Mouse (Mus musculus) liver, postnatal 0 days (tissue): ENCODE measurements around the gene Hspa14. TPM values are rescaled to one million over a fixed set of nuclear protein-coding genes. Genes with fewer than 3 reads are reported as not detected.
A peak's percentile ranks its signal among the peaks of the same experiment; 100 is the strongest.

Experiments
- ATAC-seq: fragments of 200-750 bp; cut with Nextera tagmentation; 2 replicates; pipeline ENCODE4 v1.8.0; 2017; ENCODE audit warnings: mild to moderate bottlenecking, moderate library complexity
- DNase-seq: peaks from one replicate; pipeline ENCODE4 v3.0.0-alpha.2; 2016
- H3K27ac ChIP-seq: fragments of 300-500 bp; sonication (generic); 2 replicates; pipeline ENCODE4 v1.5.1; 2014; ENCODE audit warnings: antibody characterized with exemption, moderate library complexity, mild to moderate bottlenecking, low read depth
- H3K27me3 ChIP-seq: fragments of 300-500 bp; sonication (generic); 2 replicates; pipeline ENCODE4 v1.6.1; 2014; ENCODE audit warnings: low read length, control low read depth, mixed read lengths; ENCODE audit not compliant: insufficient read depth
- H3K36me3 ChIP-seq: fragments of 300-500 bp; sonication (generic); replicated peaks from 2 replicates; pipeline ENCODE4 v1.6.1; 2014; ENCODE audit warnings: mild to moderate bottlenecking, control low read depth, low read length, moderate library complexity, mixed read lengths; ENCODE audit not compliant: insufficient read depth
- H3K4me1 ChIP-seq: fragments of 300-500 bp; sonication (generic); 2 replicates; pipeline ENCODE4 v1.6.1; 2014; ENCODE audit warnings: antibody characterized with exemption, mild to moderate bottlenecking, control low read depth; ENCODE audit not compliant: insufficient read depth
- H3K4me2 ChIP-seq: fragments of 300-500 bp; sonication (generic); 2 replicates; pipeline ENCODE4 v1.6.1; 2014; ENCODE audit warnings: low read depth, mild to moderate bottlenecking, low read length, moderate library complexity, mixed read lengths
- H3K4me3 ChIP-seq: fragments of 300-500 bp; sonication (generic); 2 replicates; pipeline ENCODE4 v1.5.1; 2014; ENCODE audit warnings: low read depth, low read length
- H3K9ac ChIP-seq: fragments of 300-500 bp; sonication (generic); replicated peaks from 2 replicates; pipeline ENCODE4 v1.6.1; 2014; ENCODE audit warnings: mild to moderate bottlenecking, moderate library complexity
- H3K9me3 ChIP-seq: fragments of 300-500 bp; sonication (generic); 2 replicates; pipeline ENCODE4 v1.6.1; 2016; ENCODE audit warnings: mild to moderate bottlenecking, control low read depth, low read length, mixed read lengths
- CTCF ChIP-seq: sonication (generic); IDR thresholded peaks from 2 replicates; pipeline ENCODE4 v1.5.1; 2016; ENCODE audit warnings: antibody characterized with exemption, low read depth
- EP300 ChIP-seq: IDR thresholded peaks from 2 replicates; pipeline ENCODE4 v1.6.1; 2016; ENCODE audit warnings: antibody characterized with exemption, low read depth, mild to moderate bottlenecking
- WGBS: fragments of 180-500 bp; shearing (Covaris S2); extraction: QIAGEN DNeasy Blood & Tissue Kit; methylation state at CpG from one replicate; pipeline ENCODE4 v1.1.7; 2014; ENCODE audit not compliant: insufficient replicate concordance; 5-methylcytosine and 5-hydroxymethylcytosine counted together
- polyA plus RNA-seq: library from polyadenylated mRNA; unstranded; fragments of >200 nt; fragmentation: Nextera tagmentation; extraction: Ambion mirVana; gene quantifications from 2 replicates; pipeline ENCODE4 v1.2.1, GENCODE M21; 2015

Gene Hspa14
- polyA plus RNA-seq, 1 experiment from 2014 or later = 38.1 TPM

GRCm38 (mm10) chr2:3474861-3475283 is 37.7 kb downstream of the Hspa14 start, which contains the start of gene Suv39h2:
Gene Suv39h2 (minus strand): TSS chr2:3475031.
- peak; percentile 98 for ATAC-seq
- under 1% methylated on average over 42 of the region's 42 CpGs for WGBS

GRCm38 (mm10) chr2:3474361-3474805 is 38.2 kb downstream of the Hspa14 start:
- H3K4me2 ChIP-seq = peak overlapping the region; percentile 96
- H3K36me3 ChIP-seq = no peaks in the 10 kb centered on the region
- peaks cover 15% of the 10 kb centered on the region for H3K4me1 ChIP-seq
- no peak for TF ChIP-seq EP300
- no peak for TF ChIP-seq CTCF
- ATAC-seq (peak; percentile 60), DNase-seq (peak; percentile 76)
- H3K4me3 ChIP-seq = peak overlapping the region; percentile 71
- H3K27ac ChIP-seq = peak overlapping the region; percentile 75
- no peaks in the 10 kb centered on the region for H3K27me3 ChIP-seq
- no peaks in the 10 kb centered on the region for H3K9me3 ChIP-seq
- WGBS = 0% methylated on average over 41 of the region's 46 CpGs
- peak overlapping the region; percentile 70 for H3K9ac ChIP-seq

More at GRCm38 (mm10) chr2:3474861-3475283, 37.7 kb downstream of the Hspa14 start, which contains the start of gene Suv39h2:
- Histone ChIP-seq H3K4me2 (peak within 1 kb of the TSS; percentile 96), H3K36me3 (no peaks in the 10 kb centered on the region), H3K9ac (peak within 1 kb of the TSS; percentile 70), H3K27ac (peak within 1 kb of the TSS; percentile 75), H3K4me1 (peaks cover 15% of the 10 kb centered on the region), H3K4me3 (peak within 1 kb of the TSS; percentile 71), H3K9me3 (no peaks in the 10 kb centered on the region), H3K27me3 (no peaks in the 10 kb centered on the region)
- TF ChIP-seq CTCF = no peak
- TF ChIP-seq EP300 = no peak
- peak; percentile 98 for DNase-seq

GRCm38 (mm10) chr2:3473891-3474290 is 38.7 kb downstream of the Hspa14 start:
- TF ChIP-seq CTCF = no peak
- TF ChIP-seq EP300 = no peak
- ATAC-seq = no peak
- WGBS = under 1% methylated on average over 12 of the region's 12 CpGs

GRCm38 (mm10) chr2:3456590-3456989 is 56.0 kb downstream of the Hspa14 start:
- DNase-seq (no peak), ATAC-seq (no peak)
- H3K4me1 ChIP-seq = no peaks in the 10 kb centered on the region
- H3K4me3 ChIP-seq = no peak overlapping the region
- WGBS = 88% methylated on average over 4 of the region's 4 CpGs
- no peaks in the 10 kb centered on the region for H3K9me3 ChIP-seq
- H3K36me3 ChIP-seq = peaks cover 48% of the 10 kb centered on the region
- H3K27me3 ChIP-seq = no peaks in the 10 kb centered on the region
- H3K4me2 ChIP-seq = no peak overlapping the region
- no peak overlapping the region for H3K27ac ChIP-seq
- no peak for TF ChIP-seq EP300
- peak; percentile 28; the same call in 1 of the 2 replicates for TF ChIP-seq CTCF
- no peak overlapping the region for H3K9ac ChIP-seq

More at GRCm38 (mm10) chr2:3473891-3474290, 38.7 kb downstream of the Hspa14 start:
- Histone ChIP-seq H3K4me1 (peaks cover 15% of the 10 kb centered on the region), H3K36me3 (no peaks in the 10 kb centered on the region), H3K27me3 (no peaks in the 10 kb centered on the region), H3K4me3 (peak overlapping the region; percentile 71), H3K4me2 (peak overlapping the region; percentile 96), H3K9ac (peak overlapping the region; percentile 70), H3K27ac (peak overlapping the region; percentile 75; the same call in 1 of the 2 replicates), H3K9me3 (no peaks in the 10 kb centered on the region)
- DNase-seq = no peak

- WGBS = 76% methylated on average over 3 of the region's 3 CpGs
- Histone ChIP-seq H3K9me3 (no peaks in the 10 kb centered on the region), H3K4me2 (no peak overlapping the region), H3K27ac (no peak overlapping the region), H3K4me3 (no peak overlapping the region), H3K4me1 (no peaks in the 10 kb centered on the region), H3K9ac (no peak overlapping the region), H3K36me3 (peaks cover 44% of the 10 kb centered on the region), H3K27me3 (no peaks in the 10 kb centered on the region)
- ATAC-seq (no peak), DNase-seq (no peak)
- TF ChIP-seq EP300 (no peak), CTCF (no peak)
Measured at GRCm38 (mm10) chr2:3453096-3453495, 59.5 kb downstream of the Hspa14 start.

GRCm38 (mm10) chr2:3449431-3449830 is 63.2 kb downstream of the Hspa14 start:
- ATAC-seq = no peak
- no peak overlapping the region for H3K9ac ChIP-seq
- H3K4me1 ChIP-seq = no peaks in the 10 kb centered on the region
- no peaks in the 10 kb centered on the region for H3K27me3 ChIP-seq
- no peak overlapping the region for H3K4me2 ChIP-seq
- WGBS = 65% methylated on average over 2 of the region's 2 CpGs
- TF ChIP-seq CTCF (no peak), EP300 (no peak)
- no peak overlapping the region for H3K27ac ChIP-seq
- no peak for DNase-seq
- H3K4me3 ChIP-seq = no peak overlapping the region
- no peaks in the 10 kb centered on the region for H3K9me3 ChIP-seq
- peaks cover 51% of the 10 kb centered on the region for H3K36me3 ChIP-seq
